Mouse (Mus musculus): ENCODE results near the gene Thsd4.

DNA sequence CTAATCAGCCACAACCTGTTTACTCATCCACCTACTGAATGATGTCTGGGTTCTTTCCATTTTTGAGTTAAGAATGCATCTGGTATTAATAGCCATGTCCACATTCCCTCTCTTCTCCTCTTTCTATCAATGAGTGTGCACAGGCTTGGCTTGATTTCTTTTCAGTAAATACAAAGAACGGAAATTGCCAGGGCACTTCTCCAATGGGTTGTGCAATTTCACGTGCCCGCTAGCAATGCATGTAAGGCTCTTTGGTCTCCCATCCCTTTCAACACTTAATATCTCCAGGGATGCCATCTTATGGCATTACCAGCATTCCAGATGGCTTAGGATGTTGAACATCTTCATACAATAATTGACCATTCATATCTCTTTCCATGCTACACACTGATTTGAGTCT is 345.5 kb downstream of the Thsd4 start:
- no peak for TF ChIP-seq CTCF (IDR thresholded peaks at IDR 0.05; ENCODE audit: low read depth)
- TF ChIP-seq EP300 (IDR thresholded peaks at IDR 0.05; ENCODE audit: low read depth), result no peak
